Mouse (Mus musculus) gastrocnemius, postnatal 10 days (tissue): Measurements from ENCODE around the gene Nkx1-2. TPM values are rescaled to one million over a fixed set of nuclear protein-coding genes. Genes with fewer than 3 reads are reported as not detected.

Experiments used
- DNase-seq: peaks from one replicate; pipeline ENCODE4 v3.0.0; 2021; ENCODE audit warnings: mixed read lengths
- long read RNA-seq, 2 experiments: library from polyadenylated mRNA; stranded (forward); transcript quantifications; one replicate each; pipeline ENCODE4 v2.0.0; 2021
- total RNA-seq, 2 experiments: library from RNA; stranded (reverse); gene quantifications; 2 replicates each; pipeline ENCODE4 v1.2.3; 2021

Gene Nkx1-2
- total RNA-seq, result not detected
- long read RNA-seq, experiment 1, result 0 reads
- long read RNA-seq, experiment 2, result 0 reads

DNA sequence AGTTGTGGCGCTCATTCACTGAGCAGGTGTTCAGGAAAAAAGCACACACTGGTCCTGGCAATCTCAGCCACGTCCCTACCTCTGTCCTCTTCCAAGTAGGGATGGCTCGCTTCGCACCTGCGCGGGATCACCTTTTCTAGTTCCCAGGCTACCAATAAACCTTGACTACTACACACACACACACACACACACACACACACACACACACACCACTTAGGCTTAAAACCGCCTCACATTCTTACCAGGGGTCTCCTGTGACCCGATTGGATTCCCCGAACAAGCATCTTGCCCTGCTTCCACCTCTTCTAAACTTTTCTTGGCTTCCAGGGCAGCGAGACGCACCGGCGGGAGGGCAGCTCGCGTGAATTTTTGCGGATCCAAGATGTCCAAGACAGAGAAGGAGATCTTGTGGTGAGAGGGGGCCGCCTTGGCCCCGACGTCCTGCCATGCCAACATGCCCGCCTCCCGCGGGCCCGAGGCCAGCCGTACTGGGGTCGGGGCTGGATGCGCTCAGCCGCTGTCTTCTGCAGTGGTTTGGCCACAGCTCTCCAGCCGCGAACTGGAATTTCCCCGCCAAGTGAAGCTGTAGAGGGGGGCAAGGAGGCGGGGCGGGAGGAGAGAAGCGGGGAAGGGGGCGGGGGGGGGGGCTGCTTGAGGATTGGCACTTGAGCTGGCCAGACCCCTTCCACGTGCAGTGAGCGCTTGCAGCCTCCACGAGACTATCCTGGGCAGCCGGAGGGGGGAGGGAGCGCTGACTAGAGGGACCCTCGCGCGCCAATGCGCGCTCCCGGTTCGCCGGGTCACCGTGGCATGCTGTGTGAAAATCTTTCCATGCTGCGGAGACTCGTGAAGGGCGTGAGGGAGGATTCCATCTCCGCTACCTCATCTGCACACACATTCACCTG, at the start of gene Nkx1-2:
Gene Nkx1-2, minus strand, starts transcription at position 567 of the 905 bp plus-strand sequence.
- no peak for DNase-seq

DNA sequence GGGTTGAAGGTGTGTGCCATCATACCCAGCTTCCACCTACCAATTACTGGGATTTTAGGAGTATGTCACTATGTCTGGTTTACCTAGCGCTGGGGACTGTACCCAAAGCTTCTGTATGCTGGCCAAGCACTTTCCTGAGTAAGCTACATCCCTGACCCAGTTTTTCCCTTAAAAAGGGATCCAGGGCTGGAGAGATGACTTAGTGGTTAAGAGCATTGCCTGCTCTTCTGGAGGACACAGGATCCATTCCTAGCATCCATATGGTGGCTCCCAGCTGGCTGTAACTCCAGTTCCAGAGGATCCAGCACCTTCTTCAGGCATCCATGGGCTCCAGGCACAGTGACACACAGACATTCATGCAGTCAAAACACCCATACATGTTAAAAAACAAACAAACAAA, 47.1 kb upstream of the Nkx1-2 start:
- no peak for DNase-seq

DNA sequence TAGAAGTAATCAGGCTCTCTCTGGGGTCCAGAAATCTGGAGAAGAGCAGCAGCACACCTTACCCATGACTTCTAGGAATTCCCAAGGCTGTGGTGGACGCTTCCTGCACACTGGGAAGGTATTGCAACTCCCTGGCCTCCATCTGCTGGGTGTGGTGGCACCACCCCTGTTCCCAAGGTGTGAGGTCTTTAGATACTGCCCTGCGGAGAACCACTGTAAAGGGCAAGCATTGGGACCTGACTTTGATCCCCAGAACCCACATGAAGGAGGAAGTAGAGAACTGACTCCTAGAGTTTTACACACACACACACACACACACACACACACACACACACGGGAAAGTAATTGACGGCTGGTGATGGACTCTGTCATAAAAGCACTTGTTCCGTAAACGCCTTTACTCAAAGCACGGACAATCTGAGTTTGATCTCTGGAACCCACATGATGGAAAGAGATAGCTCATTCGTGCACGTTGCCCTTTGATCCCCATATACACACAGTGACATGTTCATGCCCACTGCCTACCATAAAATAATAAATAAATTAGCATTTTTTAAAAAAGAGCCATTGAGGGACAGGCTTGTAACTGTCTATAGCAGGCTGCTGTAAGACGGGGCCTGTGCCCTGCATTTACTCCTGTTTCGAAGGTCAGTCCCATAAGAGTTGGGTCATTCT, 45.3 kb upstream of the Nkx1-2 start:
- no peak for DNase-seq

DNA sequence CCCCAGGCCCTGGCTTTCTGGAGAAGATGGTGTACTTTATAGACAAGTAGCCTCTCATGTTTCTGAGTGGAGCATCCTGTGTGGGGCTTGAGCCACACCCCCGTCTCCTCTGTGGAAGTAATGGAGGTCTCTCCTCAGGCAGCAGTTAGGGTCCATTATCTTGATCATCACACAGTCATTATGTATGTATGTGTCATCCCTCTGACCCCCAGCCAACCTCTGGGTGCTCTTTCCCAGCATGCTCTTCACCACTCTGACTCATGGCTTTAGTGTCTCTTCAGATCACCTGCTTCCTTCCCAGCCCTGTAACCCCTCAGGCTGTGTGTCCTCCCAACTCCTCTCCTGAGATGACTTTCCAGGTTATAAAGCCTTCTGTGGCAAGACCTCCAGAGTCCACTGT, 42.2 kb upstream of the Nkx1-2 start:
- DNase-seq, result no peak

DNA sequence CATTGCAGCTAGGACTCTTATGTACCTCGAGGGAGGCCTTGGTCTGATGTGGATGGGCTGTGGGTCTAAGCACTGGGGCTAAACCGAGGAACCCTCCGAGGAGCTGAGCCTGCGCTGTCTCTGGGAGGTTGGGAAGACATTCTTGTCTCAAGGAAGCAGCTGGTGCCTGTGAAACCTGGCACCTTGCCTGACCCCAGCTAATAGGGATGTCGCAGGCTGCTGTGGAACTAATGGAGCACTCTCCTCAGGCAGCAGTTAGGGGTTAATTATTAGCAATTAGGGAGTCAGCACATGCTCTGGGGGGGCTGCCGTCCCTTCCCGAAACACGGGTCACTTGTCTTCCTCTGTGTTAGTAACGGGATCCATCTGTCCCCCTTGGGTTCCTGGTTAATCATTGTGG, 41.5 kb upstream of the Nkx1-2 start:
- DNase-seq, result peak; percentile 59

DNA sequence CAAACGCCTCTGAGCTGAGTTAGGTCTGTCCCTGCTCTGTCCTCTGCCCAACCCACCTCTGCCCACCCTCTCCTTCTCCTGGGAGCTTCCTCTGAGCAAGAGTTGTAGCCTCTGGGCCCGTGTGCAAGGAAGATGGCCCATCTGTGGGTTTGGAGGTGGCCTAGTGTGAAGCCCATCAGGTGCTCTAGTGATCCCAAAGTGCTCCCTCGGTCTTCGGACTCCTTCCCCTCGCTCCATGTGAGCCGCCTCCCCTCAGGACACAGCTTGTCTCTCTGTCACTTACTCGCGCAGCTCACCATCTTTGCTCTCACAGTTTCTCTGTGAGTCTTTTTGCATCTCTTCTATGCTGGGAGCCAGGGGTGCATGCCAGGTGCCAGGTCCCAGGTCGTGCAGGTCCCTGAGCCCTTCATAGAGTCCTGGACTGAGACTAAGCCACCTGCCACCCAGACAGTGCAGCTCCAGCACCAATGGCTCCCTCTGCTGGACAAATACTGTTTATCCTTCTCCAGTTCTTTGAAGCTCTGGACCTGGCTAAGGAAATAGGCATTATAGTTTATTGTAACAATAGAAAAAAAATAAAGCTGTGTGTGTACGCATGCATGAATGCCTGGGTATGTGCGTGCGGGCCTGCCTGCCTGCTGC, 39.1 kb upstream of the Nkx1-2 start:
- no peak for DNase-seq

DNA sequence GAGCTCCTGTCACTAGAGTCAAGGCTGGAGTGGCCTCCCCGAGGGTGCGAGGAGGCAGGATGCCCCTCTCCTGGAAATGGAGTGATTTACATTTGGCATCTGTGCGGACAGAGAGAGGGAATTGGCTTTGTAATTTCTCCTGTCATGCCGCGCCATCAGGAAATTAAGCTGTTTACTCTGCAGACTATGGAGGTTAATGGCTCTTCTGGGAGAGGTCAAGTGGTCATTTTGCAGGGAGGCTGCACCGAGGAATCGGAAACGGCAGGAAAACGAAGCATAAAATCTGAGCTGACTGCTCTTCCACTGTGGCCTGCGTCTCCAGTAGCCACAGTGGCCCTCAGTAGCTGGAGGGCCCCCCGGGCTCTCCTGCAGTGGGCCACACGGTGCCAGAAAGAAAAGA, 37.9 kb upstream of the Nkx1-2 start:
- DNase-seq, result no peak

DNA sequence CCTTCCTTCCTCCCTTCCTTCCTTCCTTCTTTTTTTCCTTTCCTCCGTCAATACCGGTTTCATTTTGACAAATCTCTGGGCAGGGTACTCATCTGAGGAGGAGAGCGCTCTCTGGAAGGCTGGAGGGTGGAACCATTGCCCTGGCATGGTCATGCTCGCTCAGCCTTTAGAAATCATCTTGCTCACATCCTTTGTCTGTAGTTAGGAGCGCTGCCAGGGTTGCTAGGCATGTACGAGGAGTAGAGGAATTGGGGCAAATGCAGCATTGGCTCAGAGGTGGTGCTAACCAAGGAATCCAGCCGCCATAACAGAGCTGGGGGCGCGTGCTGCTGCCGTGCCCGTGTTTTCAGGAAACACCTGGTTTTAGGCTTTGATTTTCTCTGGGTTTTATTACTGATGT, 31.9 kb upstream of the Nkx1-2 start:
- no peak for DNase-seq

DNA sequence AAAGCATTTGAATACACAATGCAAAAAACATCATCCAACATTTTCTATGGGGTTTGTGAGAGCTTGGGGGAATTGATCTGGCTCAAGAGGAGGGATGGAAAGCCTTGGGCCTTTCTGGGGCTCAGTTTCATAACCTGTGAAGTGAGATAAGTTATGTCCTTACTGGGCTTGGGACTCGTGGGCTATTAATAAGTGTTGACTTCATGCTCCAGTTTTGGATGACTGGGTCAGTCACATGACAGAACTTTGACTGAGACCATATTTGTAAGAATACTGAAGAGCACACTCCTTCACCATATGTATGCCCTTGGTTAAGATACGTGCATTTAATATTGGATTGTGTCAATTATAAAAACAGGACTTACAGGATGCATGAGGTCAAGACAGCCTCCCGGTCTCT, 28.0 kb upstream of the Nkx1-2 start:
- DNase-seq, result no peak

DNA sequence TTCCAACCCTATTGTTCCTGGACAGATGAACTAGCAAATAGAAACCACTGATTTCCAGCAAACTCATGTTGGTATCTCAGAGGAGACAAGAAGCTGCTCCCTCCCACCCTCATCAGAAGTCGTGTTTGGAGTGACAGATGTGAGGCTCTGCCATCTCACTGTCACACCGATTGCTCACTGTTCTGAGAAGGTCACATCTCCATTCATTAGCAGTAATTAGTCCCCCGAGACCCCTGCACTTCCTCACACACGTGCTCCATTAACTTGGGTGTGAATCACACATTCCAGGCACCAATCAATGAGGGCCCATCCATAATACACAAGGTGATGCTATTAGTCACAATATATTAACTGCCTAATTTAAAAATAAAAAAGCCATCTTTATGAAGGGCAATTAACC, 26.7 kb upstream of the Nkx1-2 start:
- no peak for DNase-seq

DNA sequence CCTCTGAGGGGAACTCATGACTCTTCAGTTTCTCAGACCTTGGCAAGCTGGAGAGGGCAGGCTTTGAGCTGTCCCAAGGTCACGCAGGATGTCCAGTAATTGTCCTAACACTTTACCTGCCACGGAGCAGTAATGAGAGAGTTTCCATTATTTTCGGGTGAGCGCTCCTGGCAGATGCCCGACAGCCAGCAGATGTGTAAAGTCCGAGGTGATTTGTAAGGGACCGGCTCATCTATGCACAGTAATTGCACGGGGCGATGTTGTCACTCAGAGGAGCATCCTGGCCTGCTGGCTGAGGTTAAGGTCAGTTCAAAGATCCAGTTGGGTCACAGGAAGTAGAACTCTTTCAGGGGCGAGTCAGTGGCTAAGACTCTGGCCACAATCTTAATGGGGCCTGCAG, 24.7 kb upstream of the Nkx1-2 start:
- DNase-seq, result no peak

DNA sequence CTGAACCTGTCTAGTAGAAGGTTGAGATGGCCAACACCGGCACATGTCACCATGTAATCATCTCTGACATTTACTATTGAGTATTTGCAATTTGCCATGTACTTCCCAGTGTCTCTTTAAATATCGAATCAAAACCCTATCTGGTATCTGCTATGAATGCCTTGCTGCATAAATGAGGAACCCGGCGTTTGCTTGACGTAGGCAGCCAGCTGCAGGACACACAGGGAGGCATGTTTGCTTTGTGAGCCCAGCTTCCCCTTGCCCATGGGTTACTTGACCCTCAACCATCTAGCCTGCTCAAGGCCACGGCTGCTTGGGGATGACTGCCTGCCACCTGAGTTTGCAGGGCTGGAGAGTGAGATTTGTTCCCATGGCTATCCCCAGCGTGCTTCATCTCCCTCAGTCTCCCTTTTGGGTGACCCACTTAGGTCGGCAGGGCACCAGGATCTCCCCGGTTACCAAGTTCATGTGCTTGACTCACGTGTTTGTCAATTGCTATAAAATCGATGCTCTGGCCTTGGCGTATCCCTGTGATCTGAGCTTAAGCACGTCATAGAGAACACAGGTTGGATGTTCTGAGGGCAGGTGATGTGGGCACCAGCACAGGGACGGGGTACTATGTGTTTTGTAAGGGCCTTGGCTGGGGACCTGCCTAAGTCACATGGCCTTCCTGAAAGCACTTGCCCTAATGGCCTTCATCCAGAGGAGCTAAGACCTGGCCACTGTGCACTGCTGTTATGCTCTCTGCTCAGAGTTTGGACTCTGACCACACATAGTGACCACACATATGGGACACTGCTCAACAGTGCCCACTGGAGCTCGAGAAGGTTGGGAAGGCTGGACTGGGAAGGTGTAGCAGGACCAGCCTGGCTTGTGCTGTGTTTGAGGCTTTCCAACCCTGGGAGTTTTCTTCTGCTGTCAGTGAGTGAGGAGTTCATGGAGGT, 20.8 kb upstream of the Nkx1-2 start:
- no peak for DNase-seq

DNA sequence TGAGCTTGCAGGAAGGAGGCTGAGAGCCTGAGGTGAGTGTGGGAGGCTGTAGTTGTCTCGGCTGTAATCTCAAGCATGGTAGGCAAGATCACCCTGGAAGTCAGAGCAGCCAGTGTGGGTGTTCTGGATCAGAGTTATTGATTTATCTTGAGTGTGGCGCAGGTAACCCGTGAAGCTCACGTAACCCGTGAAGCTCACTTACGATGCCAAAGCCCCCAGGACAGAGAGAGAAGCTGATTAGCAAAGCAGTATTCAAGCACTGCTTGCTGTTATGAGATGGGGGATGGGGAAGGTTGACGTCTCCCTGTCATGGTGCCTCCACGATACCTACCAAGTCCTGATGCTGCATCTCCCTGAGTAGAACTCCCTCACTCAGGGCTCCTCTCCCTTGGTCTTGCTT, 20.1 kb upstream of the Nkx1-2 start:
- DNase-seq, result no peak

DNA sequence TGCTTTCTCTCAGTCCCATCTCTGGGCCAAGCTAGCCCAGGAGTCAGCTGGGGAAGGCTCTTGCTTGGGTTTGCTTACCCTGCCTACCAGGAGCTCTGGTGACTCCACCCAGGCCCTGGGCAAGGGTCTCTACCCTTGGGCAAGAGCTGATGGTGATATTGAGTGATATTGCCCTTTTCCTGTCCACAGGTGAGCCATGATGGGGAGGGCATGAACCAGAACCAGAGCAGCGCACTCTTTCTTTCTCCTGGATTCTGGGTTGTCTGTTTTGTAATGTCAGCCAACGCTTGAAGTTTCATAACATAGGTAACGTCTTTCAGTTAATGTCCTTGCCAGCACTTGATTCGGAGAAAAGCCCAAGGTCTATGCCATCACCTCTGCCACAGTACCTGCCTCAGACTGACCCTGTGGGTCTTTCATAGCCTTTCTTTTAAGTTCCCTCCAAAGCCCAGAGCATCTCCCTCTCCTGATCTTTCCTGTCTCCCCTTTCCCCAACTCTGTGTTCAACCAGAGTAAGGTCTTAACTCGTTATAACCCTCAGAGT, 17.7 kb upstream of the Nkx1-2 start:
- no peak for DNase-seq

DNA sequence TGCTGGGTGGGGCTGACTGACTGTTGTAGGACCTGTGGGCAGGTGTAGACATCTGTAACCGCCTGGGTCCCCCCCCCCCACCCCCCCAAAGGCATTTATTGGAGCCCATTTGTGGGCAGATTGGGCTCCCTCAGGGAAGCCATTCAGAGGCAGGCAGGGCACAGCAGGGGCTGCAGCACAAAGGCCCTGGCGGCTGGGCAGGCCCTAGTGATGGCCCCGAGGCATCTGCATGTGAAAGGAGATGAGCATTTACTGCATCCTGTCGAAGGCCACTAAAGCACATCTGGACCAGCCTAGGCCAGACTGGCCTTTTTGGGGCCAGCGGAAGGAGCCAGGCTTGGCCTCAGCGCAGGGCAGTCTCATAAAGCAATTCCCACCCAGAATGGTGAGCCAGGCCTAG, 17.0 kb upstream of the Nkx1-2 start:
- DNase-seq, result no peak

DNA sequence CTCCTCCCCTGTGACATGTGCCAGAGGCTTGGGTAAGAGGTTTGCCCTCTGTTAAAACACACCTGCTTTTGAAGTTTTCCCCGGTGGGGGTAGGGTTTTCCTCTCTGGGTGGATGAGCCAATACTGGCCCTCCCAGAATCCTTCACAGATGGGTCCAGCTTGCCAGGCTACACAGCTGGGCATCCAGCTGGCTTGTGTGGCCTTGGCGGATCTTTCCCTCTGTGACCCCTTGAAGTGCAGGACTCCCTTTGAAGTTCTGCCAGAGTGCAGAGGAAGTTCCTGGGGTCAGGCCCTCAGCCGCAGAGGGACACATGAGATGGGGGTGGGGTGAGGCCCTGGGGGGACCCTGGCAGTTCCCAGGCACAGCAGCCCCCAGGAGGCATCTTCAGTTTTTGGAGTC, 15.9 kb upstream of the Nkx1-2 start:
- DNase-seq, result no peak

DNA sequence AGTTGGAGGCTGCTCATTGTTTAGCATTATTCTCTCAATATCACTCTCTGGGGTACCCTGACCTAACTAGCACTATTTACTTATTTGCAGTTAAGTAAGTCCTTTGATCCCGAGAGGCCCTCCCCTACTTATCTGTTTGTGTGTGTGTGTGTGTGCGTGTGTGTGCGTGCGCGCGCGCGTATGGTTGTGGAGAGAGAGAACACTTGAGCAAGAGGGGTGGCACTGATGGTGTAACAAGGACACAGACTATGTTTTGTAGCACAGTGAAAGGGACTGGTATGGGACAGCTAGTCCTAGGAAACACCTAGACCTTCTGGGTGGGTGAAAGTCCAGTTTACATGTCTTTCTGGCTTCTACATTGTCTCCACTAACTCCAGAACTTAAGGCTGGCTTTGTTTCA, 12.1 kb upstream of the Nkx1-2 start:
- no peak for DNase-seq

DNA sequence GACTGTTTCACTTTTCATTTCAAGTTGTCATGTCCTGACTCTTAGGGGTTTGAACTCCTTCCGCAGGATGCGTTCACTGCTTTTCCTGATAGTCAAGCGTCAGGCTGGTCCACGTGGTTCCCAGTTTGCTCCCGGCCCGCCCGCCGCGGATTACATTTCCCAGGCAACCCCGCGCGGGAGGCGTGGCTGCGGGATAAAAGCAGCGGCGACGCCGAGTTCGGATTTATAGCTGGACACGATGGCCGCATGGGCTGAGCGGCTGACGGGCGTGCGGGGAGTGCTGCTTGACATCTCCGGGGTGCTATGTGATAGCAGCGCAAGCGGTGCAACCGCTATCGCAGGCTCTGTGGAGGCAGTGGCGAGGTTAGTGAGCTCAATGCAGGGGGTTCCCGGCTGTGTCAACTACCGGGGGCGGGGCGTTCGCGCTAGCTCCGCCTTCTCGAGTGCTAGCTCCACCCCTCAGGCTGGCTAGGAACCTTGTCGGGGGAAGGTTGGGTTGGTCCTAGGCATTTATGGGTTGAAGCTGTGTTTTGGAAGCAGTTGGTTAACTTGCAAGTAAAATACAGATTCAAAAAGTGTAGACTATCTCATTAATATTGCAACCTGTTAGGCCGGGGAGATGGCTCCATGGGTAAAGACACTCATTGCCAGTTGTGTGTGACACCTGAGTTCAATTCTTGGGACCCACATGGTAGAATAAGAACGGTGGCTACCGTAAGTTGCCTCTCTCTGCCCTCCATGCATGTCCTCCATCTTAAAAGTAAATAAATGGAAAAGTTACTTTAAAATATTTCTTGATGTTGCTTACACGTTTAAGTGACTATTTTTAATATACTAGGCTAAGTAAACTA, 11.3 kb upstream of the Nkx1-2 start, which contains the start of gene Lhpp:
Gene Lhpp, plus strand, starts transcription at position 171 of the 851 bp plus-strand sequence.
- DNase-seq, result peak; percentile 77

DNA sequence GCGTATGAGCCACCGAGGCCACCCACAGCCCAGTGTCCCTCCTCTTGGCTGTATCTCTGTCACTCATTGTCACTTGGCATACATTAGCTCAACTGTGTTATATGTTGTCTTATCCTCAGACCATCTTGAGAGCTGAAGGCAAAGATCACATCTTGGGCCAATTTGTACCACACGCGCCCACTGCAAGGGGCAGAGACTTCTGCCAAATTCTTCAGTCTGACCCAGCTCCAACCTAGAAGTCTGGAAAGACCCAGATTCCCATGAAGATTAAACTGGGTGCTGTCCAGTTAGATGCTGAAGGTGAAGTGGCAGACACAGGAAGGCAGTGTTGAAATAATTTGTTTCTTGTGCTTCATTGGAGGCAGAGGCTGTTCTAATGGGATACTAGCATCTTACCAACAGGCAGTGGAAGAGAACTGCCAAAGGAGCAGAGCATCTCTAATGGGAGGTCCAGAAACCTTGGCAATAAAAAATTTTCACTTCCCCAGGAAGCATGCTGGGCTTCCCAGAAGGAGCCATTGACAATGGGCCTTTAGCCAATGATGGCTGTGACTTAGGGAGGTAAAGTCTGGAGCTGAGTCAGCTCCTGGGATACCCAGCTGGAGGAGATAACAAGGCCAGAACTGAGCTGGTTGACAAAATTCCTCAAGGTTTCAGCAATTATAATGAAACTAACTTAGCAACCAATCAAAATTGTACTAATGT, 9.0 kb upstream of the Nkx1-2 start:
- no peak for DNase-seq

DNA sequence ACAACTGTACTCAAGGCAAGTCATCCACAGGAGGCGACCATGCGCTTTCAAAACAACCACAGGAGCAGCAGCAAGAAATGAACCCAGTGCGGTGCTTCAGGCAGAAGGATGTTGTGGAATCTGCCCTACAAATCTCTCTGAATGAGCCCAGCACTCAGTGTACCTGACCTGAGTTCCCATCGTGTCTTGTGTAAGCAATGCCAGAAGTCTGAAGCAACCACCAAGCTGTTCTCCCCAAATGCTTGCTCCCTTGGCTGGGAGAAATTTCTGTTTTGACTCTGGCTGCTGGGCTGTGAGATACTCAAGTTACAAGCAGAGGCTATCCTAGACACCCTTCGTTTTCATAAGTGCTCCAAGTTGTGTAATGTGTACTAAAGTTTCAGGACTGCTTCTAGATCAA, 6.3 kb upstream of the Nkx1-2 start:
- DNase-seq, result no peak
